ENCODE assay signal across 9 mouse cellular contexts in genomic region chr15:78973950-78974349, GRCm38 (mm10). TPM values are rescaled to one million over a fixed set of nuclear protein-coding genes. Genes with fewer than 3 reads are reported as not detected.
A peak's percentile ranks its signal among the peaks of the same experiment; 100 is the strongest.
DNase-seq lines count a peak whose midpoint lies in the region; TF ChIP-seq lines count a peak whose summit lies in the region.
"Had no signal": no experiment of that assay in that cellular context is flagged by ENCODE, and none has a peak within 500 bp of the region (broad histone marks: within the 10 kb centered on the region; RNA-seq: fewer than 3 reads in every experiment).

No protein-coding gene starts in this region.

- peak overlapping the region; percentile 24; the same call in 1 of the 2 replicates for H3K27ac ChIP-seq in gastrocnemius, adult 2 months

- TF ChIP-seq CTCF in gastrocnemius, adult 2 months (IDR thresholded peaks at IDR 0.05), result peak; percentile 44

- H3K4me3 ChIP-seq in gastrocnemius, adult 2 months, result no peak overlapping the region

- peak; percentile 63 for DNase-seq in gastrocnemius, adult 2 months
- DNase-seq in gastrocnemius, postnatal 10 days, result no peak
- DNase-seq in kidney, postnatal 36 days, result peak; percentile 8 to 44
- no peak for DNase-seq in kidney, adult 9 months
- peak; percentile 10 for DNase-seq in 416B (ENCODE audit: low read depth)
- DNase-seq in adrenal gland, adult 8-10 months, result peak; percentile 66
- no peak for DNase-seq in spleen, postnatal 10 days (ENCODE audit: low spot score in 2 of 2)
- no peak for DNase-seq in right cerebral cortex, postnatal 14 days
- DNase-seq: thymus, postnatal 36 days had no signal

- intact Hi-C loops in gastrocnemius, adult 2 months (cut with DNase I), result no loop called here

RNA-seq across cellular contexts. Expression of gene Triobp, which starts 26.4 kb away (rescaled TPM):
- total RNA-seq in gastrocnemius, adult 2 months (2021), result 10 to 100 TPM; 33.2 to 36.6 TPM
- 10 to 100 TPM; 65.1 to 76.8 TPM for total RNA-seq in gastrocnemius, postnatal 10 days (2021)
- total RNA-seq in adrenal gland, adult 8-10 months (2022), result 100 to 1,000 TPM; 121 to 175 (median 150) TPM

RNA-seq across cellular contexts. Expression of gene Nol12, which starts 39.2 kb away (rescaled TPM):
- total RNA-seq in gastrocnemius, adult 2 months (2021), result 10 to 100 TPM; 20.6 to 22.3 TPM
- total RNA-seq in gastrocnemius, postnatal 10 days (2021), result 10 to 100 TPM; 27.1 to 30.7 TPM
- 10 to 100 TPM; 51.2 to 58.9 (median 52.1) TPM for total RNA-seq in adrenal gland, adult 8-10 months (2022)

RNA-seq across cellular contexts. Expression of gene Lgals1, which starts 47.4 kb away (rescaled TPM):
- total RNA-seq in gastrocnemius, adult 2 months (2021), result 100 to 1,000 TPM; 197 to 272 TPM
- total RNA-seq in gastrocnemius, postnatal 10 days (2021), result 100 to 1,000 TPM; 679 to 727 TPM
- total RNA-seq in adrenal gland, adult 8-10 months (2022), result 100 to 1,000 TPM; 294 to 595 (median 433) TPM

RNA-seq across cellular contexts. Expression of gene H1f0, which starts 54.3 kb away (rescaled TPM):
- total RNA-seq in gastrocnemius, adult 2 months (2021), result 10 to 100 TPM; 71.8 to 76.8 TPM
- 100 to 1,000 TPM; 193 to 214 TPM for total RNA-seq in gastrocnemius, postnatal 10 days (2021)
- 100 to 1,000 TPM; 122 to 250 (median 176) TPM for total RNA-seq in adrenal gland, adult 8-10 months (2022)

Comparison
In these comparisons a context has a peak if more than half of its experiments do, and no peak if none do; other contexts are left out.
1. DNase-seq: peak in gastrocnemius, adult 2 months (single experiment), kidney, postnatal 36 days (2 of 2), 416B (single experiment) and adrenal gland, adult 8-10 months (single experiment); none in gastrocnemius, postnatal 10 days (single experiment), kidney, adult 9 months (single experiment), spleen, postnatal 10 days (0 of 2) and right cerebral cortex, postnatal 14 days (single experiment).